Mouse (Mus musculus) midbrain, embryonic 16.5 days (tissue): Measurements from ENCODE around the gene Ppp2r5a. TPM values are rescaled to one million over a fixed set of nuclear protein-coding genes. Genes with fewer than 3 reads are reported as not detected.

ENCODE experiments used
- ATAC-seq: fragments of 200-750 bp; cut with Nextera tagmentation; 2 replicates; pipeline ENCODE4 v1.8.0; 2017; ENCODE audit warnings: moderate TSS enrichment
- H3K27ac ChIP-seq: fragments of 300-500 bp; sonication (generic); 2 replicates; pipeline ENCODE4 v1.5.1; 2014; ENCODE audit warnings: mild to moderate bottlenecking, low read length, mixed read lengths
- H3K27me3 ChIP-seq: fragments of 300-500 bp; sonication (generic); 2 replicates; pipeline ENCODE4 v1.6.1; 2014; ENCODE audit warnings: low read depth, low read length, mixed read lengths; ENCODE audit not compliant: control insufficient read depth, insufficient read depth
- H3K36me3 ChIP-seq: fragments of 300-500 bp; sonication (generic); 2 replicates; pipeline ENCODE4 v1.6.1; 2014; ENCODE audit warnings: mild to moderate bottlenecking, low read length, moderate library complexity, mixed read lengths; ENCODE audit not compliant: control insufficient read depth, insufficient read depth
- H3K4me1 ChIP-seq: fragments of 300-500 bp; sonication (generic); 2 replicates; pipeline ENCODE4 v1.6.1; 2014; ENCODE audit warnings: mild to moderate bottlenecking, low read length, mixed read lengths; ENCODE audit not compliant: control insufficient read depth, insufficient read depth
- H3K4me2 ChIP-seq: fragments of 300-500 bp; sonication (generic); 2 replicates; pipeline ENCODE4 v1.6.1; 2014; ENCODE audit warnings: mild to moderate bottlenecking, low read length, mixed read lengths
- H3K4me3 ChIP-seq: fragments of 300-500 bp; sonication (generic); 2 replicates; pipeline ENCODE4 v1.5.1; 2014; ENCODE audit warnings: low read depth, mild to moderate bottlenecking, low read length, moderate library complexity, mixed read lengths
- H3K9ac ChIP-seq: fragments of 300-500 bp; sonication (generic); 2 replicates; pipeline ENCODE4 v1.6.1; 2014; ENCODE audit warnings: low read depth, low read length, mixed read lengths
- H3K9me3 ChIP-seq: fragments of 300-500 bp; sonication (generic); replicated peaks from 2 replicates; pipeline ENCODE4 v1.6.1; 2014; ENCODE audit warnings: mild to moderate bottlenecking, low read length, mixed read lengths; ENCODE audit not compliant: control insufficient read depth, poor library complexity, severe bottlenecking
- WGBS: fragments of 180-500 bp; shearing (Covaris S2); extraction: QIAGEN DNeasy Blood & Tissue Kit; methylation state at CpG from one replicate; pipeline ENCODE4 v1.1.7; 2014; 5-methylcytosine and 5-hydroxymethylcytosine counted together
- polyA plus RNA-seq: library from polyadenylated mRNA; unstranded; fragments of >200 nt; fragmentation: Nextera tagmentation; extraction: Ambion mirVana; gene quantifications from 2 replicates; pipeline ENCODE4 v1.2.1, GENCODE M21; 2015

The Ppp2r5a gene
- polyA plus RNA-seq, 1 experiment from 2014 or later: 6.5 TPM

- WGBS: 88% methylated on average over 3 of the region's 3 CpGs
- no peak overlapping the region for H3K4me2 ChIP-seq
- no peak for ATAC-seq
Measured at GRCm38 (mm10) chr1:191323381-191323780, 79.7 kb downstream of the Ppp2r5a start.

GRCm38 (mm10) chr1:191318686-191319085, 84.4 kb downstream of the Ppp2r5a start:
- Histone ChIP-seq H3K4me3 (no peak overlapping the region), H3K9ac (no peak overlapping the region), H3K4me2 (no peak overlapping the region), H3K9me3 (no peaks in the 10 kb centered on the region), H3K36me3 (no peaks in the 10 kb centered on the region), H3K27ac (no peak overlapping the region), H3K27me3 (no peaks in the 10 kb centered on the region), H3K4me1 (peaks cover 5% of the 10 kb centered on the region; the same call in 1 of the 2 replicates)
- no peak for ATAC-seq
- 71% methylated on average over 4 of the region's 5 CpGs for WGBS

More at GRCm38 (mm10) chr1:191323381-191323780, 79.7 kb downstream of the Ppp2r5a start:
- Histone ChIP-seq H3K9ac (no peak overlapping the region), H3K27ac (no peak overlapping the region), H3K4me3 (no peak overlapping the region), H3K27me3 (no peaks in the 10 kb centered on the region), H3K4me1 (peaks cover 17% of the 10 kb centered on the region), H3K36me3 (no peaks in the 10 kb centered on the region), H3K9me3 (no peaks in the 10 kb centered on the region)

- H3K9ac ChIP-seq: peak within 1 kb of the TSS; percentile 96
- ATAC-seq: peak; percentile 88
- under 1% methylated on average over 48 of the region's 54 CpGs for WGBS
Measured at GRCm38 (mm10) chr1:191317591-191318196, 85.4 kb downstream of the Ppp2r5a start, which contains the start of gene Nenf. TSS of gene Nenf (minus strand) at chr1:191318194.

GRCm38 (mm10) chr1:191316818-191317217, 86.3 kb downstream of the Ppp2r5a start:
- H3K4me1 ChIP-seq: peaks cover 8% of the 10 kb centered on the region; the same call in 1 of the 2 replicates
- peak overlapping the region; percentile 76 for H3K4me2 ChIP-seq
- no peaks in the 10 kb centered on the region for H3K27me3 ChIP-seq
- H3K4me3 ChIP-seq: peak overlapping the region; percentile 73; the same call in 1 of the 2 replicates
- no peaks in the 10 kb centered on the region for H3K9me3 ChIP-seq
- no peak overlapping the region for H3K9ac ChIP-seq
- 89% methylated on average over 8 of the region's 8 CpGs for WGBS
- H3K36me3 ChIP-seq: no peaks in the 10 kb centered on the region
- H3K27ac ChIP-seq: no peak overlapping the region
- ATAC-seq: no peak

More at GRCm38 (mm10) chr1:191317591-191318196, 85.4 kb downstream of the Ppp2r5a start, which contains the start of gene Nenf:
- Histone ChIP-seq H3K27me3 (no peaks in the 10 kb centered on the region), H3K4me2 (peak within 1 kb of the TSS; percentile 76), H3K36me3 (no peaks in the 10 kb centered on the region), H3K27ac (peak within 1 kb of the TSS; percentile 73), H3K4me3 (peak within 1 kb of the TSS; percentile 73), H3K9me3 (no peaks in the 10 kb centered on the region), H3K4me1 (peaks cover 7% of the 10 kb centered on the region; the same call in 1 of the 2 replicates)

GRCm38 (mm10) chr1:191313926-191314325, 89.1 kb downstream of the Ppp2r5a start:
- no peaks in the 10 kb centered on the region for H3K36me3 ChIP-seq
- no peak overlapping the region for H3K9ac ChIP-seq
- H3K27me3 ChIP-seq: no peaks in the 10 kb centered on the region
- 84% methylated on average over 4 of the region's 4 CpGs for WGBS
- no peak for ATAC-seq
- H3K4me3 ChIP-seq: no peak overlapping the region
- no peak overlapping the region for H3K27ac ChIP-seq
- no peak overlapping the region for H3K4me2 ChIP-seq
- no peaks in the 10 kb centered on the region for H3K9me3 ChIP-seq
- H3K4me1 ChIP-seq: peaks cover 8% of the 10 kb centered on the region; the same call in 1 of the 2 replicates

GRCm38 (mm10) chr1:191313158-191313557, 89.9 kb downstream of the Ppp2r5a start:
- Histone ChIP-seq H3K9ac (peak overlapping the region; percentile 39; the same call in 1 of the 2 replicates), H3K4me1 (peaks cover 8% of the 10 kb centered on the region; the same call in 1 of the 2 replicates), H3K36me3 (peaks cover 2% of the 10 kb centered on the region; the same call in 1 of the 2 replicates), H3K27me3 (no peaks in the 10 kb centered on the region), H3K27ac (no peak overlapping the region), H3K4me2 (no peak overlapping the region; the same call in 1 of the 2 replicates), H3K9me3 (no peaks in the 10 kb centered on the region), H3K4me3 (no peak overlapping the region)
- WGBS: 74% methylated on average over 6 of the region's 6 CpGs
- no peak for ATAC-seq

- 2% methylated on average over 14 of the region's 14 CpGs for WGBS
- Histone ChIP-seq H3K27me3 (no peaks in the 10 kb centered on the region), H3K36me3 (peaks cover 5% of the 10 kb centered on the region; the same call in 1 of the 2 replicates), H3K4me1 (peaks cover 8% of the 10 kb centered on the region; the same call in 1 of the 2 replicates), H3K4me2 (peak overlapping the region; percentile 53), H3K4me3 (peak overlapping the region; percentile 39), H3K27ac (no peak overlapping the region), H3K9ac (peak overlapping the region; percentile 39; the same call in 1 of the 2 replicates), H3K9me3 (no peaks in the 10 kb centered on the region)
- peak; percentile 75 for ATAC-seq
Measured at GRCm38 (mm10) chr1:191312513-191312941, 90.5 kb downstream of the Ppp2r5a start.

- 75% methylated on average over 3 of the region's 4 CpGs for WGBS
- H3K4me1 ChIP-seq: peaks cover 4% of the 10 kb centered on the region; the same call in 1 of the 2 replicates
- H3K9ac ChIP-seq: no peak overlapping the region
- no peak overlapping the region for H3K4me2 ChIP-seq
- no peak overlapping the region for H3K4me3 ChIP-seq
- ATAC-seq: no peak
- no peaks in the 10 kb centered on the region for H3K27me3 ChIP-seq
- no peak overlapping the region for H3K27ac ChIP-seq
- no peaks in the 10 kb centered on the region for H3K9me3 ChIP-seq
- H3K36me3 ChIP-seq: peaks cover 8% of the 10 kb centered on the region
Measured at GRCm38 (mm10) chr1:191311296-191311898, 91.7 kb downstream of the Ppp2r5a start.
